Mouse (Mus musculus) testis, postnatal 10 days (tissue): ENCODE measurements around the gene Defb23.

ENCODE experiments used
- DNase-seq: peaks from one replicate; pipeline ENCODE4 v3.0.0; 2021; ENCODE audit warnings: low spot score

Defb23 gene

DNA sequence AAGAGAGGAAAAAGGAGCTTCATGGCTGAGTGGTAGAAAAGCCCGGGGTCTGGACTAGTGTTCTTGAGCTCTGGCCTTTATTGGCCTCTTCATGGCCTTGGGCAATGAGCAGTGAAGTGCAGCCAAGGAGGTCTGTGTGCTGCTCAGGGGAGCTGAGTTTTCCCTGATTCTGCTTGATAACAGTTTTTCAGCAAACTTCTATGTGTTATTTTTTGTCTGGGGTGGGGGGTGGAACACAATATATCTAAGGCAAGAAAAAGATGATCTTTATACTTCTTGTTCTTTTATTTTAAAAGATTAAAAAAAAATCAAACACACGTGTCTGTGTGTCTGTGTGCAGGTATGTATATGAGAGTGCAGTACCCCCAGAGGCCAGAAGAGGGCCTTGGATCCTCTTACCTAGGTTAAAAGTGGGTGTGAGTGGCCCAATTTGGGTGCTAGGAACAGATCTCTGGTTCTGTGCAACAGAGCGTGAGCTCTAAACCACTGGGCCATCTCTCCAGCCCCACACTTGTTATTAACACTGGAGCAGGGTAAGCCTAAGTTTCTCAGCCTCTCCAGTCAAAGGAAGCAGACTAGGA is at the start of gene Defb23:
Defb23 (minus strand) TSS at position 51 of the 581 bp plus-strand sequence.
- no peak for DNase-seq

DNA sequence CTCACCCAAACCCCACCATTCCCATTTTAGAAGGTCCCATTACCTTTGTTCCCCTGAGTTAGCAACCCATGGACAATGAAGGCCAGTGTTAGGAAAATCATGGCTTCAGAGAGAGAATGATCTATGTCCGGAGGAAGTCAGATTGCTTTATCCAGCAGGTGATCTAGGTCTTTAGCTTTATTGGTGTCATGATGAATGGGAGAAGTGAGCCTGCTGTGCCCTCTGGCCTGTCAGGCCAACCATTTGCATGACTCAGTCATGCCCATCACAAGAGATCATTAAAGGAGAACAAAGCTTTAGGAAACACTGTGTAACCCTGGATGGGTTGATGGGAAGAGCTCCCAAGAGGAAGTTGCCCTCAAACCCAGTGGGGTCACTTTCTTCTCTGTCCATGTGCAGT is 47.2 kb upstream of the Defb23 start, which contains the start of gene Defb26:
Defb26 (minus strand) TSS at position 101 of the 400 bp plus-strand sequence.
- no peak for DNase-seq

DNA sequence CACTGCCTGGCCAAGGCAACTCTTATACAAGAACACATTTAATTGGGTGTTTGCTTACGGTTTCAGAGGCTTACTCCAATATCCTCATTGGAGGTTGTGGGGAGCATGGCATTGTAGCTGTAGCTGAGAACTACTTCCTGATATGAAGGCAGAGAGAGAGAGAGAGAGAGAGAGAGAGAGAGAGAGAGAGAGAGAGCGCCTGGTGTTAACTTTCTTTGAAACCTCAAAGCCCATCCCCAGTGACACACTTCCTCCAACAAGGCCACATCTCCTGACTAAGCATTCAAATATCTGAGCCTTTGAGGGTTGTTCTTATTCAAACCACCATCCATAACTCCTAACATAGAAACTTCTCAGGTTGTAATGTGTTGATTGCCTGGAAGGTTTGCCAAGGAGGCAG is 39.5 kb upstream of the Defb23 start:
- DNase-seq, result no peak

- no peak for DNase-seq
Observed at GRCm38 (mm10) chr2:152500863-152501229, 36.4 kb upstream of the Defb23 start.

- DNase-seq, result no peak
Observed at GRCm38 (mm10) chr2:152500204-152500862, 35.9 kb upstream of the Defb23 start.

DNA sequence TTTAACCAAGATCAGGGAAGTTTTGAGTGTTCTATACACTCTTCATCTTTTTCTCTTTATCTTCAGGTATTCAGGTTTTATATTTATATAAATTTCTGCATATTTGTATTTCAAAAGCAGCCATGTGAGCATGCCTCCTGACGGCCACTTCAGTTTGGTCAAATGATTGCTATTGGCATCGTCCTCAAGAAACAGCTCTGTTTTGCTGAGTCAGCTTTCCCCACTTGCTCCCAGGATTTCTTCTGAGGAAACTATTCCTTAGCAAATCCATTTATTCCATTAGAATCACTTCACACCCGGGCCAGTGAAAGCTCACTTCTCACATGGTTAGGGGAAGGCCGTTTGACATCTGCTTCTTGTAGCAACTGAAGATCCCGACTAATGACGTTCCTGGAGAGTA is 33.6 kb upstream of the Defb23 start:
- no peak for DNase-seq

GRCm38 (mm10) chr2:152493151-152493550 is 28.7 kb upstream of the Defb23 start:
- no peak for DNase-seq

DNA sequence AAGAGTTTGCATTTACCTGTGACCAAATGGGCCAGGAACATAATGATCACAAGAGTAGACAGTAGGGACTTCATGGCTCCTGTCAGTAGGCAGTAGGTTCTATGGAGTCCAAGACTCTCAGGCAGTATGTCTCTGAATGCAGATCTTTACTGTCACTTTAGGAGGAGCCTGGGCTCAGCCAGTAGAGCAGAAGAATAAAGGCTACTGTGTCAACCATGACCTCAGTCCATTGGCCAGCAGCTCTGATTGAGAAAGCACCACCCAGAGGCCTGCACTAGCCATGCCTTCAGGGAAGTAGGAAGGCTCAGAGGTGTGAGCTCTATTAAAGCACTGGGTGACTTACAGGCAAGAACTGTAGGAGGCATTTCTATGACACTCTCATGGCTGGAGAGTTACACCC is 25.6 kb upstream of the Defb23 start, which contains the start of gene Defb22:
Defb22 (minus strand) TSS at position 101 of the 400 bp plus-strand sequence.
- no peak for DNase-seq

- DNase-seq, result peak; percentile 64
Observed at GRCm38 (mm10) chr2:152487024-152487423, 22.6 kb upstream of the Defb23 start.

- DNase-seq, result no peak
Observed at GRCm38 (mm10) chr2:152481726-152482125, 17.3 kb upstream of the Defb23 start.

DNA sequence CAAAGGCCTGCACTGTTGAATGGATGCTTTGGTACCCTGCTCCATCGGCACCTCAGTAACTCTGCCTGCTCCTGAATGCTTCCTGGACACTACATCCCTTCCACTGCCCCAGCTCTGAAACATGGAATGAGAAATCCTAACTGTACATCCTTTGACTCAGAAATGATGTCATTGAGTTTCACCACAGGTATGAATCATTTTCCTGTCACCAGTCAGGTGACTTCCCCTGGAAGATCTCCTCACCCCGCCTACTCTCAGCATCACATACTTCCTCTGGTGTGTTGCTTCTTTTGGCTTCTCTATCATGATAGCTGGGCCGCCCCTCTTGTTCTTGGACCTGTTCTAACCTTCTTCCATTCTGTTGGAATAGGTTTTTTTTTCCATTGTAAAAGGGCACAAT is 16.5 kb upstream of the Defb23 start:
- DNase-seq, result no peak

DNA sequence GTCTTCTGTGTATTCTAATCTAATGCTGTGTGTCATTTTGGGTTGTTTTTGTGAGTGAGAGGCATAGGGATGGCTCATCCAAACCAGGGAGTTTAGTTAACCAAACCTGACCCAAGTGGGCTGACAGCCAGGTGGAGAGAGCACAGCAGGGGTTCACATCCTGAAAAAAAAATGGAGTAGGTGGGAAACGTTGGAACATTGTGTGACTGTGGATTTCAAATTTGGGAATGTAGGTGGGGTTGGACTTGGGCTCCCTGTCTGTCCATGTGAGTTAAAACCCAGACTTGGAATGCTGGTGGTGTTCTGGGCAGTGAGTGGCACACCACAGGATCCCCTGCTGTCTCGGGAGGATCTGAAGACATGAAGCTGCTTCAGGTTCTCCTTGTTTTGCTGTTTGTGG is 12.3 kb upstream of the Defb23 start, which contains the start of gene Defb20:
Defb20 (plus strand) TSS at position 301 of the 400 bp plus-strand sequence.
- no peak for DNase-seq

GRCm38 (mm10) chr2:152472434-152472833 is 8.0 kb upstream of the Defb23 start:
- no peak for DNase-seq

- DNase-seq, result no peak
Observed at GRCm38 (mm10) chr2:152470973-152471372, 6.6 kb upstream of the Defb23 start.

DNA sequence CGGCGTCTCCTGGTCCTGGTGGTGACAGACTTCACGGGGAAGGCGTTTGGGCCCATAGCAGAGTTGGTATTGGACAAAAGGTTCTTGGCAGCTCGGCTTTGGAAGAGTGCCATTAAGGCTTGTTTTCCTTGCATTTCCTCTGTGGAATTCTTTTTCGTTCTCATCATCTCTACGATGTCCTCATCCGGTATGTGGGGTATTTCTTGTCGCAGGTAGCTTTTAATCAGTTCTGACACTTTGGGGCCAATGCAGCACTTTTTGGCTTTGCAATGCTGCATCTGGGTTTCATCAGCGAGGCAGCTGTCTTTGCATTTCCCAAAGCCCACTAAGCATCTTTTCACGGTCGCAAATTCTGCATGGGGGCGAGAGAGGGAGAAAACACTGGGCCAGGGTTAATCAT is 5.2 kb downstream of the Defb23 start:
- DNase-seq, result no peak

GRCm38 (mm10) chr2:152452101-152452781 is 12.2 kb downstream of the Defb23 start:
- no peak for DNase-seq

GRCm38 (mm10) chr2:152450241-152450640 is 14.2 kb downstream of the Defb23 start:
- peak; percentile 83 for DNase-seq

DNA sequence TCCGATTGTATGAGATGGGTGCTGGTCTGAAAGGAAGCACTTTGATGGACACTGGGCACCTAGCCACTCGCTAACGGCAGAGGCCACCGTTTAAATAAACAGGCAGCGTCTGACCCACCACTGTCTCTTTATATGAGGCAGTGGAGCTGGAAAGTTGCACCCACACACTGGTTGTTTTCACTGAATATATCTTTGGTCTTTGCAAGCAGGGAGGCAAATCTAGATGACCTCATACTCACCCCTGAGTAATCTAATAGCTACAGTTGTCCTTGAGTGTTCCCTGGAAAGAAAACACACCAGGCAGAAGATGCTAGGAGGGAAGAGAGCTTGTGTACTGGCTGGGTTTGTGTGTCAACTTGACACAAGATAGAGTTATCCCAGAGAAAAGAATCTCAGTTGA is 17.0 kb downstream of the Defb23 start:
- DNase-seq, result no peak

- DNase-seq, result no peak
Observed at GRCm38 (mm10) chr2:152446642-152447041, 17.8 kb downstream of the Defb23 start.

GRCm38 (mm10) chr2:152443281-152443680 is 21.1 kb downstream of the Defb23 start:
- no peak for DNase-seq

GRCm38 (mm10) chr2:152442322-152442721 is 22.1 kb downstream of the Defb23 start:
- DNase-seq, result no peak

GRCm38 (mm10) chr2:152439833-152440232 is 24.6 kb downstream of the Defb23 start:
- no peak for DNase-seq

DNA sequence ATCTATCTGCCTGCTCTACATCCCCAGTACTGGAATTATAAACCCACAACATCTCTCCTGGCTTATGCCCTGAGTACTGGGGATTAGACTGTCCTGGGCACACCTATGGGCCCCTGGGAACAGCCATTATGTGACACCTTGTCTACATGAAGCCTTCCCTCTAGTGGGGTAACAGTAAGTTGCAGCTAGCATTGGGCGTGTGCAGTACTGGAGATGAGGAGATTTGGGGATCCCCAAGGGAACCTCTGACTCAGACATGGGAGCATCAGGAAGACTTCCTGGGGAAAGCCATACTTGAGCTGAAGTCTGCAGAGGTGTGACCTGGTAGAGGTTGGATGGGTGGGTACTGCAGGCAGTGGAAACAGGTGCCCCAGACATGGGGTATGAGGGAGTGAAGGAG is 25.5 kb downstream of the Defb23 start:
- DNase-seq, result peak; percentile 36
